Mouse (Mus musculus) layer of hippocampus, adult 18-20 months (tissue): ENCODE data around the gene Ech1. TPM values are rescaled to one million over a fixed set of nuclear protein-coding genes. Genes with fewer than 3 reads are reported as not detected.
A peak's percentile ranks its signal among the peaks of the same experiment; 100 is the strongest.

ENCODE experiments used
- DNase-seq, 2 experiments: peaks; one replicate each; pipeline ENCODE4 v3.0.0; 2022; ENCODE audit warnings: low spot score in 2 of 2
- total RNA-seq, 2 experiments: library from RNA; stranded (reverse); gene quantifications; 2 replicates each; pipeline ENCODE4 v1.2.3; 2021

Ech1 gene
- total RNA-seq, 2 experiments from 2014 or later: 63.1 to 71.0 TPM

GRCm38 (mm10) chr7:28850642-28851041 lies 25.6 kb downstream of the Ech1 start:
- no peak for DNase-seq

DNA sequence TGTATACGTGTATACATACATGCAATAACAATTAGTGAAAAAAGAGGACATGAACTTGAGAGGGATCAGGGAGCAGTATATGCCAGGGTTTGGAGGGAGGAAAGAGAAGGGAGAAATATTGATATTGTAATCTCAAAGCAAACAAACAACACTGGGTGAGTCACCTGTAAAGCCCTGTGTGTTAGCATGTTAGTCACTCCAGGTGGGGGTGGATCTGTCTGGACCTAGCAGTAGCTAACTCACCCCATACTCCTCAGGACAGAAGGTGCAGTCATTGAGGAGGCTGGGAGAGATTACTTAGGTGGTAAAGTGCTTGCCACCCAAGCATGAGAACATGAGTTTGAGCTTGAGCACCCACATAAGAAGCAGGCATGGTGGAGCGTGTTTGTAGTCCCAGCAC lies 34.9 kb downstream of the Ech1 start:
- DNase-seq: no peak

GRCm38 (mm10) chr7:28860898-28861297 lies 35.9 kb downstream of the Ech1 start:
- no peak for DNase-seq

DNA sequence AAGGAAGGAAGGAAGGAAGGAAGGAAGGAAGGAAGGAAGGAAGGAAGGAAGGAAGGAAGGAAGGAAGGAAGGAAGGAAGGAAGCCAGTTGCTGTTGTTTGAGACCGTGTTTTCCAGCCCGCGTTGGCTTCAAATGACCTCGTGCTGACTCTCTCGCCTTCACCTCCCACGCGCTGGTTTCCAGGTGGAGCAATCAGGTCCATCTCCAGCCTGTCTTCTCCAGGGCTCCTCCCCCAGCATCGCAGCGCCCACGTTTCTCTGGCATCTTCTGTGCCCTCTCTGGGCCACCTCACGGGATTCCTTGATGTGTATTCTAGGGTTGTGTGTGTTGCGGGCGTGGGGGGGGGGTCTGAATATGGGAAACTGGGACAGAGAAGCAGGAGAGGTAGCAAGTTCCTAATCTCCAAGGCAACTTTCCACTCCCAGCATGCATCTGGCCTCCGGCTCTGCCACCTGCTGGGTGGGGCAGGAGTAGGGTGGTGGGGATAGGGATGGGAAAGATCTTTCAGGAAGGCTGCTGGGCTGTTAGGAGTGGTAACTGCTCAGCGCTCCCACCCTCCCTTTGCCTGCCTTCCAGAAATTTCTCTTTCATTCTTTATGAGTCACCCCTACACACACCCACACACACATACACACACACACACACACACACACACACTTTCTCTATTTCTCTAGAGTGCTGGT lies 37.9 kb downstream of the Ech1 start:
- peak; percentile 27 for DNase-seq

- DNase-seq: no peak
Observed at GRCm38 (mm10) chr7:28863540-28863939, 38.5 kb downstream of the Ech1 start, which contains the start of gene Lgals7. Lgals7 (plus strand) TSS chr7:28863853.

DNA sequence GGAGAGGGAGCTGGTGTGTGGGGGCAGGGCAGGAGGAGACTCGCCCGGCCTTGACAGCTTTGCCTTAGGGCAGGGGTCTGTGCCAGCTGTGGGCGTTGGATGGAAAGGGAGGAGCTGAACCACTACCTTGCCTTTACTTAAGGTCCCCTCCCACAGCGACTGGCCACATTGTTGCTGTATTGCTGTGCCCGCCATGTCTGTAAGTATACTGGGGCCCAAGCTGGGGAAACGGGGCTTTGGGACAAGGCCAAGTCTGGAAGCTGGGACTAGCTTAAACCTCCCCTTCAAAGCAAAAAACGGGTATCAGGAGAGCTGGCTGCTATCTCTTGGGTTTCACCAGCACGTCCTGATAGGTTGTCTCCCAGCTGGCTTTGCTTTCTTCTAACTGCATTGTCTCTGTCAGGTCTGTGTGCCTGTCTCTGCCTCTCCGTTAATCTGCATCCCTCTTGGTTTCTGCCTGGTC lies 39.3 kb downstream of the Ech1 start:
- DNase-seq: no peak

GRCm38 (mm10) chr7:28865481-28866300 lies 40.7 kb downstream of the Ech1 start:
- DNase-seq: peak; percentile 72 to 83

GRCm38 (mm10) chr7:28866769-28867507 lies 41.9 kb downstream of the Ech1 start:
- no peak for DNase-seq

DNA sequence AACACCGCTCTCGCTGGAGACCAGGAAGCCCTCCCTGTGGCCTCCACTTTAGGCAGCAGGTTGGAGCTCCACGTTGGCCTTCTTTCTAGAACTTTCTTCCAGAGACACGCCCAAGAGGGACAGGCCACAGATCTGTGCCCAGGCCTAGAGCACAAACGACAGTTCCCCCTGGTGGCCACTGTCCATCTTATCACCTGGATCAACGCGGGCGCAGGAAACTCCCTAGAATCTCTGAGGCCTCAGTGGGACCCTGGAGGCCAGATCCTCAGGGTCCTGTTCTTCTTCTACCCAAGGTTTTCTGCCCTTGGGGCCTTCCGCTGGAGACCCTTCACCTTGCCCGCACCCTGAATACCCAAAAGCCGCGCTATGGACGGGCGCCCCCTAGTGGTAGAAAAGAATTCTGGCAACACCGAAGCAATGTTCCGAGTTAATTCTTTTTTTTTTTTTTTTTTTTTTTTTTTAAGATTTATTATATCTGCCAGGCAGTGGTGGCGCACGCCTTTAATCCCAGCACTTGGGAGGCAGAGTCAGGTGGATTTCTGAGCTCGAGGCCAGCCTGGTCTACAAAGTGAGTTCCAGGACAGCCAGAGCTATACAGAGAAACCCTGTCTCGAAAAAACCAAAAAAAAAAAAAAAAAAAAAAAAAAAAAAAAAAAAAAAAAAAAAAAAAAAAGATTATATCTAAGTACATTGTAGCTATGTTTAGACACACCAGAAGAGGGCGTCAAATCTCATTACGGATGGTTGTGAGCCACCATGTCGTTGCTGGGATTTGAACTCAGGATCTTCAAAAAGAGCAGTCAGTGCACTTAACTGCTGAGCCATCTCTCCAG lies 42.7 kb downstream of the Ech1 start:
- DNase-seq: peak in 1 of 2 experiments; percentile 67

DNA sequence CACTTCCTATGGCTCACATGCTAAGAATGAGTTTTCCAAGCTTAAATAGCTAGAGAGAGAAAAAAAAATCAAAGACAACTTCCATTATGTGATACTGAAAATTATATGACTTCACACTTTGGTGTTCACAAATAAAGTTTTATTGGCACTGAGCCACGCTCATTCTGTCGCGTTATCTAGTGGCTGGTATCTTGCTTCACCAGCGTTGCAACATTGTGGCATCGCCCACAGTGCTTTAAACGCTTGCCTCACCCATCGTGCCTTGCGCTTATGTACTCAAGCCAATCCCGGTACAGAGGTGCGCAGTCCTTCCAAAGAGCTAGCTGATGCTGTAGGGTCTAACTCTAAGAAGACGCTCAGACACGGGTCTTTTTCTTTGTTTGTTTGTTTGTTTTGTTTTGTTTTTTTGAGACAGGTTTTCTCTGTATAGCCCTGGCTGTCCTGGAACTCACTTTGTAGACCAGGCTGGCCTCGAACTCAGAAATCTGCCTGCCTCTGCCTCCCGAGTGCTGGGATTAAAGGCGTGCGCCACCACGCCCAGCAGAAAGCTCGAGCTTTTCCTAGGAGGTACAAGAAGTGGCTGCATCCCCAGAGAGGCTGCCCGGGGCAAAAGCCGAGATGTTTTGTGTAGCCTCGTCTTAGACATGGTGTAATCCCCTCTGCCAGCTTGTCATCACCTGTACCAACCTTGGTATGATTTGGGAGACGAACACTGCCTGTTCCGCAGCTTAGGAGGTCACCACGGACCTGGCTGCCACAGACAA lies 46.1 kb downstream of the Ech1 start:
- no peak for DNase-seq

DNA sequence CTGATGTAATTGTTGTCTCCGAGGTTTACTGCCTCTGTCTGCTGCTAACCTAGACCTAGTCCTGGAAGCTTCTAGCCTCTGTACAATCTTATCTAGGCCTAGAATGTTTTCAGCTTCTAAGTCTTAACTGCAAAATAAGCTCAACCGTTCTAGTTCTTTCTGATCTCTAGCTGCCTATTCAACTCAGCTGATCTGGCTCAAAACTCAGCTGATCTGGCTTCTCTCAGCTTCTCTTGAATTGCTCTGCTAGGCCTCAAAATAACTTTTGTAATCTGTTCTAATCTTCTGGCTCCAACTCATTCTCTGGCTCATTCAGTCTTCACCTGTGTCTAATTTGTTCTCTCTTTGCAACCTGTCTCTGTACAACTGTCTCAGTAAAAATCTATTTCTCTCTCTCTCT lies 49.5 kb downstream of the Ech1 start:
- no peak for DNase-seq

- no peak for DNase-seq
Observed at GRCm38 (mm10) chr7:28876099-28876498, 51.1 kb downstream of the Ech1 start.

- no peak for DNase-seq
Observed at GRCm38 (mm10) chr7:28877155-28877554, 52.1 kb downstream of the Ech1 start.

- no peak for DNase-seq
Observed at GRCm38 (mm10) chr7:28877856-28878255, 52.8 kb downstream of the Ech1 start.

GRCm38 (mm10) chr7:28879606-28880005 lies 54.6 kb downstream of the Ech1 start:
- DNase-seq: no peak

- no peak for DNase-seq
Observed at GRCm38 (mm10) chr7:28880554-28880953, 55.5 kb downstream of the Ech1 start.

GRCm38 (mm10) chr7:28881199-28881598 lies 56.2 kb downstream of the Ech1 start, which contains the start of gene Capn12:
Capn12 (plus strand) TSS chr7:28881422.
- no peak for DNase-seq
